Mouse (Mus musculus): ENCODE data around the gene Acvr1.

Gene Acvr1

DNA sequence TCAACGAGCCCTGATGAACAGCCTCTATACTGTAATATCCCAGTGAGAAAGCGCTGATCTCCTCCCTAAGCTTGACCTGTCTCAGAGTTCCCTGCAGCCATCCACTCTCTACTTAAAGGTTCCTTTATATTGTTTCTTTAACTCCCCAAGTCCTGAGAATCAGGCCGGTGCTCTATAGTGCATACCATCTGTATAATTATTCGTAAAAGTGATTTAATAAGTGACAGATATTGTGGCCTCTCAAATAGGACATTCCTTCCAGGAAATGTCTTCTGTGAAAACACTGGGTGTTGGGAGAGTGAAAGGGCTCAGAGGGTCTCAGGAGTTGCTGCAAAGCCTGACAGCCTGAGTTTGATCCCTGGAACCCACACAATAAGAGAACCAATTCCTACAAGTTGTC lies 88.8 kb downstream of the Acvr1 start:
- no peak for DNase-seq (ENCODE audit: low spot score in 2 of 2)

DNA sequence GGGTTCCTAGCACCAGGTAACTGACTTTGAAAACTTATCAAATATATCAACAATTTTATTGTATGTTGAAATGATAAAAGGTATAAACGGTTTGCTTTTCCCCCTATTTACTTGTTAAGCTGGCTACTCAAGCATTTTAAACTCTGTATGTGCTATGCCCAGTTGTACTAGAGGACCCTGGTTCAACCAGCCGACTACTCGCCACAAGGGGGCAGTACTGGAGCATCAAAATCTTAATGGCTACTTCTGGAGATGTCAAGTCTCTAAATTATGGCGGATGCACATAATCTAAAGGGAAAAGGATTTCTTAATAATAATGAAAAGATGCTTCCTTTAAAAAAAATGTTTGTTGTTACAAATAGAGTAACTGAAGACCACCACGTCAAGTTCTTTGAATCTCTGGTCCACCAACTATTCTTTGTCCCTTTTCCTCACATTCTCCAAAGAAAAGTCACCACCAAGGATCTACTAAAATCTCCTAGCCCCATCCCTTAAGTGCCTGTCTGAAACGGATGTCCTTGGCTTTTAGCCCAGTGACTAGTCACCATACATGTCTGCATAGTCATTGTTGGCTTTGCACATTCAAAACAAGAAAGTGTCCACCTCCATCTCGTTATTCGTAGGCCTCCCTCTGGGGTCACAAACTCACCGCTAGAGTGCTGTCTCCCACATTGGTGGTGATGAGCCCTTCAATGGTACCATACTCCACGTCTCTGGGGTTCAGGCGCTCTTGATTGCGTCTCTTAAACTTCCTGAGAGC lies 89.8 kb downstream of the Acvr1 start:
- peak in 1 of 2 experiments; percentile 54 for DNase-seq (ENCODE audit: low spot score in 2 of 2)

DNA sequence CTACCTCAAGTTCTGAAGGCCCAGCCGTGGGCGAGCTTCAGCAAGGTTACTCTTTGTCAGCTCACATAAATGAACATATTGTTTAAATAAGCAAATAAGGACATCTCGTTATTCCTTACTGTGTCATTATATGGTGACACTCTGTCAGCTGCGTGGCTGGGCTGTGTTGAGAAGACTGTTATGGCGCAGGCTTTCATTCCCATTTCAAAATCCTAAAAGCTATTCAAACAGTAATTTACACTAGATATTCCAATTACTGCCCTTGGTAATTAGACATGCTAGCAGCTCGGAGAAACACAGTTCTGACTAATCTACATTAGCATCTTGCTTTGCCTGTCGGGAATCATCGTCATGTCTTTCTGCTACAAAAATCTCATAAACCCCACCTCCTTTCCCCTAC lies 91.4 kb downstream of the Acvr1 start:
- no peak for DNase-seq (ENCODE audit: low spot score in 2 of 2)

DNA sequence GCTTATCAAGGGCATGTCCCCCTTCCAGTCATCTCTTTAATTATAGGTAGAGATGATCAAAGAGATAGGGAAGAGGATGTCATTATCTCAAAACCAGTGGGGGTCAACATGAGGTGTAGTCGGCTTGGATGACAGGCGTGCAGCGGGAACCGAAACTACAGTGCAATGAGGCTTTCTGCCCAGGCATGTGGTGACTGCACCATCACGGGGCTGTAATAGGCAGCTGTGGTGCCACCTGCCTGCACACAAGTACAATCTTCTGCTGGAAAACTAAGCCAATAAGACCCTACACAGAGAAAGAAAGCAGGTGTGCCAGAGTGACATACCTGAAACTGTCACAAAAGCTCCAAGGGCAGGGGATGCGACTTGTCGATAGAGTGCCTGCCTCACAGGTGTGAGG lies 96.7 kb downstream of the Acvr1 start:
- DNase-seq (ENCODE audit: low spot score in 2 of 2), result no peak

DNA sequence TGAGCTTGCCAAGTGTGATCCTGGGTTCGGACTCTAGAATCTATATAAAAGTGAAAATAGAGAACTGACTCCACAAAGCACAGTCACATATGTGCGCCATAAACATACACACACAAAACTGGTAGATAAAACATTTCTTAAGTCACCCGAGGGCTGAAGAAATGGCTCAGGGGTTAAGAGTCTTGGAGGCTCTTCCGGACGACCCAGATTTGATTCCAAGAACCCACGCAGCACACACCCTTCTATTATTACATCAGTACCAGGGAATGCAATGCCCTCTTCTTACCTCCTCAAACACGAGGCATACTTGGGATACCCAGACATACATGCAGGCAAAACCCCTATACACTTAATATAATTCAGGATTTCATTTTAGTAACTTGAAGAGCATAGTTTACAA lies 97.1 kb downstream of the Acvr1 start, which contains the start of gene Gm17409:
TSS of gene Gm17409 (plus strand) at position 301 of the 400 bp plus-strand sequence.
- DNase-seq (ENCODE audit: low spot score in 2 of 2), result no peak

DNA sequence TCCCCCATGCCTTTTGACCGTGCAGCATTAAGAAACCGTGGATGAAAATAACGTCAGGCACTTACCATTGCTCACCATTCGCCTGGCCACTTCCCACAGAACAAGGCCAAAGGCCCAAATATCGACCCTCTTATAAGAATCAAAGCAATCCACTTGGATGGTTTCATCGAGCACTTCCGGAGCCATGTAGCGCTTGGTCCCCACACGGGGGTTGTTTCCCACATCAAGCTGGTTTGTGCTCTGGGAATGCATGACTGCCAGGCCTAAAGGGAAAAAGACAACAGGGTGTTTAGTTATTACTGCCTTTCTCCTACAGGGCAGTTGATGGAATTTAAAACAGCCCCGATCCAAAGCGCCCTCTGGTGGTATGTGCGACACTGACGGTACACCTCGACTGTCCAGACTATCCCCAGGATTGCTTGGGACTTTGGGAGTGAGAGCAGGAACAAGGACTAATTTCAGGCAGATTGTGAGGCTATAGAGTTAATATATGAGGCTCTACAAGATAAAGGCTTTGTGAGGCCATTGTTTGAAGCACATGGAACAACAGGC lies 108.1 kb downstream of the Acvr1 start:
- DNase-seq (ENCODE audit: low spot score in 2 of 2), result peak in 1 of 2 experiments; percentile 15

DNA sequence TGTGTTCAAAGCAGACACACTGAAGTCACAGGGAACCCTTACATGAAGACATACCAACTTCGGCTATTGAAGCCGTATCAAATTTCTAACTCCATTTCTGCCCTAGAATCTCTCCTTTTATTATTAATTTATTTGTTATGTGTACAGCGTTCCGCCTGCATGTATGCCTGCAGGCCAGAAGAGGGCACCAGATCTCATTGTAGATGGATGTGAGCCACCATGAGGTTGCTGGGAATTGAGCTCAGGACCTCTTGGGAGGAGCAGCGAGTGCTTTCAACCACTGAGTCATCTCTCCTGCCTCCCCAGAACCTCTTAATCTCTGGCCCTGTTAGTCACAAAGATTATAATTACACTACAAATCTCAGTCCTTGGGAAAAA lies 109.5 kb downstream of the Acvr1 start:
- DNase-seq (ENCODE audit: low spot score in 2 of 2), result no peak

DNA sequence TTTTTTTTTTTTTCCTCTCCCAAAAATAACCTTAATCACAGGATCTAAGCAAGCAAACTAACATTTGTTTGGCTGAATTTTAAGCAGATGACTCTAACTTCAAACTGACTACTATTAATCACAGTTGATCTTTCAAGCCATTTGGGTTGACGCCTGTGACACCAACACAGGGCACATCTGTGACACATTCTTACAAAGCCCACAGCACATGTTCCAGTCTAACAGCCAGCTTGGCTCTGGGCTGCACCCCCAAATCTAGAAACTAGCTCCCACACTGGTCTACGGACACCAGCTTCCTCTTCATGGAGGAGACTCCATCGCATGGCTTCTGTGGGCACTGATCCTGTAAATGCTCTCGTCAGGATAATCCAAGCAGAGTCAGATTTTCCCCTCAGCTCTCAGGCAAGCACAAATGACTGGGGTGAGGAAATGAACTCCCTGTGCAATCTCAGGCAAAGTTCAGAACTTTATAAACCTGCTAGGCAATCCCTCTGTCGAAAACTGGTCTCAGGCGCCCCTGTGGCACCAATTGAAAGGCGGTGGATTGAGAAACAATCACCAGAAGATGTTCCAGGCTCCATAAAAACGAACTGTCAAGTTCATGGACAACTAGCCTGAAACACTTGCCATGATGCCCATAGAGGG lies 110.0 kb downstream of the Acvr1 start:
- no peak for DNase-seq (ENCODE audit: low spot score in 2 of 2)

DNA sequence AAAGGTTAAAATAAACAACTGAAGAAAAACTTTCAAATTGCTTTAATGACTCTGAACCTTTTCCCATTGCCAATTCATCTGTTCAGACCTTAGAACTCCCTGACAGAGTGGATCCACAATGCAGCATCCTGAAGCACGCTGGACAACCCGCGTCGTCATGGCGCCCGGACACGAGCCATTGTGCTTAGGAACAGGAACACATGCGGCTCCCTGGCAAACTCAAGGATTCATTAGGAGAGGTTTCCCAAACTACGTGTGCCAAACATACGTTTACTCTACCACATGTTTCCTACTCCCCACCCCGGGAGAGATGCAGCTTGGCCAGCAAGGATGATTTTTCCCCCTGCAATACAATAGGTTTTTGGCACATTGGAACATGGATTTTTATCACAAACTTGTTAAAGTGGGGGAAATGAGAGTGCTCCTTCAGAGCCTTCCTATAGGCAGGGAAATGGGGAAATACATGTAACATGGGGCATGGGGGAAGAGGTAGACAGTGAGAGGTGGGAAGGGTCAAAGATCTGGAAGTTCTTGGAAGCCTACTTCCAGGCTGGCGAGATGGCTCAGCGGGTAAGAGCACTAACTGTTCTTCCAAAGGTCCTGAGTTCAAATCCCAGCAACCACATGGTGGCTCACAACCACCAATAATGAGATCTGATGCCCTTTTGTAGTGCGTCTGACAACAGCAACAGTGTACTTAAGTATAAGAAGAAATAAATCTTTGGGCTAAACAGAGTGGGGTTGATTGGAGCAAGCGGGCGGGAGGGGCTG lies 112.7 kb downstream of the Acvr1 start:
- no peak for DNase-seq (ENCODE audit: low spot score in 2 of 2)

DNA sequence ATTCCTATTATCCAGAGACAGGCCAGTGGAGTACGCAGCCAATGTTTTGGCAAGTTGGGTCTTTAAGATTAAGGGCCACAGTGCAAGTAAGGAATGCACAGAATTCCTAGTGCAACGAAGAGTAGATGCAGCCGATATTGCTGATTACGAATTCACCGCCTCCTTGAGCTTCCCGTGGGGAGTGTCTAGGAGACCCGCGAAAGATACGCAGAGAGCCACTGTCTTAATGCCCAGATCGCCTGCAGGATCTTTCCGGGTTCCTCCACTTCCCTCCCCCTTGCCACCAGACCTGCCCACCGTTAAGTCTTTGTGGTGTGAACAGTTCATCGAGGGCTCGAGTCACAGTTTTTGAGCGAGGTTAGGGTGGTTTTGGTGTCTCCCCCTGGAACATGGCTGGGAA lies 120.0 kb downstream of the Acvr1 start:
- DNase-seq (ENCODE audit: low spot score in 2 of 2), result no peak

DNA sequence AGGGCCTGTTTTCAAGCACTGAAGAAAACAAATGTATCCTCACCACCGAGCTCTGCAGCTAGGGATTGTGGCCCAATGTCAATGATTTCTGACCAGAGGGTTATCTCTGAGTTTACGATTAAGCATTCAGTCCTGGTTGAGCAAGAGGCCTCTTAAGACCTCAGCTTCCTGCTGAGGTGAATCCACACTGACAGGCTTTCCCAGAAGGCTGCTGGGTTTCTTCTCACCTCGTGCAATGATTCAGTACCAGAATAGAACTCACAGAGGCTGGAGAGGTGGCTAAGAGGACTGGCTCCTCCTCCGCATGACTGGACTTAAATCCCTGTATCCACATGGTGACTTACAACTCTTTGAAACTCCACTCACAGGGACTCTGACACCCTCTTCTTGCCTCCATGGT lies 123.8 kb downstream of the Acvr1 start:
- DNase-seq (ENCODE audit: low spot score in 2 of 2), result no peak

DNA sequence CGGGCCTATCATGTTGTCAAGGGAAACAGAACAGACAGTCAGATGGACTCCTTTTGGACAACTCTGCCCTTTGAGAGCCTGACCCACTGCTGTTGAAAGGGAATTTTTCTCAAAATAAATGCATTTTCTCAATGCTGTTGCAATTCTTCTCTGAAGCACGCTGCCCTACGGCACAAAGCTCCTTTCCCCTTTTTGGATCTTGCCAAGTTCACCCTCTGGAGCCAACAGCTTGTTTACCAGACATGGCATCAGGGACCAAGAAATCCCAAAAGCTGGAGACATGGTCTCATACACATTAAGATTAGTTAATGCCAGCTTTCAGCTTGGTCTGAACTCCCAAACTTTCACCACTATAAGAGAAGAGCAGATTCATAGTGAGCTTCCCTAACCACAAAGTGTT lies 130.0 kb downstream of the Acvr1 start:
- DNase-seq (ENCODE audit: low spot score in 2 of 2), result no peak

DNA sequence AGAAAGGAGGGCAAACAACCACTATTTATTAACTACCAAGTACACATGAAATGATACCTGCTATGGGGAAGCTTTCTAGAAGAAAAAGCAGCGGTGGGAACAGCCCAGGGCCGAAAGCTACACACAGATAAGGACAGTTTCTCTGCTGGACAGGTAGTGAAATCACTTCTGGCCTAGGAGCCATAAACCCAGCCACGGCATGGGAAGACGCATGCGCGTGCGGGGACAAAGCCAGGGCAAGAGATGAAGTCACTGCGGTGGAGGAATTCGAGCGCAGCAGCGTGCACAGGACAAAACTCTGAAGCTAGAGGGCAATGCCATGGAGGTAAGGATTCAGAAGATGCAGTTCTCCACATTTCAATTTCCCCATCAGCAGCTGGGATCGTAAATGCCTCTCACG lies 131.4 kb downstream of the Acvr1 start:
- DNase-seq (ENCODE audit: low spot score in 2 of 2), result no peak

DNA sequence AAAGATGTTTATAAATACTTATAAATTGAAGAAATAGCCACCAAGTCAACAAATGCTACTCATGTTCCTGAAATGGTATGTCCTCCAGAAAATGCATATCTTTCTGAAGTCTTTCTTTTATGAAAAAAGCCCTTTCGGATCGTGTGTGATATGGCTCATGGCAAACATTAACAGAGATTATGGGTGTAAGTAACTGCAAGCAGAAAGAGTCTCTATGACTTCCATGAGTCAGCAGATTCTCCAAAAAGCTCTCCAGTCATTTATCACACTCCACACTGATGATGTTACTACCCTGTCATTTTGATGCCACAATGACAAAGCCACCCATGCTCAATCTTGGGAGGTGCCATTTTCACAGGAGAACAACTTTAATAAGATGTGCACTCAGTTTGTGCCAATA lies 132.5 kb downstream of the Acvr1 start:
- no peak for DNase-seq (ENCODE audit: low spot score in 2 of 2)

DNA sequence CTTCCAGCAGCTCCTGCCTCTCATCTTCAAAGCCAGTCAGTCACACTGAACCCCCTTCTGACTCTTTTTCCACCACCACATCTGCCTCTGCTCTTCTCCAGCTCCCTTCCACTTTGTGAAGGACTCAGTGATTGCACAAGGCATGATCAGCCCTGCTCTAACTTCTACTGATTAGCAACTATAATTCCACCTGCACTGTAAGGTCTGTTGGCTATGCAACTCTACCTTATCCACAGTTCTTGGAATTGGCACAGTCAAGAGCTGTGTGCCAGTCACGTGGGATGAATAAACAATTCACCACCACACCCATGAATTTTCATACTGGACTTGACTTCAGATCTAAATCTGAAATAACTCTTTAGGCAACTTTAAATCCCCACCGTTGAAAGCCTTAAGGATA lies 133.6 kb downstream of the Acvr1 start:
- no peak for DNase-seq (ENCODE audit: low spot score in 2 of 2)

DNA sequence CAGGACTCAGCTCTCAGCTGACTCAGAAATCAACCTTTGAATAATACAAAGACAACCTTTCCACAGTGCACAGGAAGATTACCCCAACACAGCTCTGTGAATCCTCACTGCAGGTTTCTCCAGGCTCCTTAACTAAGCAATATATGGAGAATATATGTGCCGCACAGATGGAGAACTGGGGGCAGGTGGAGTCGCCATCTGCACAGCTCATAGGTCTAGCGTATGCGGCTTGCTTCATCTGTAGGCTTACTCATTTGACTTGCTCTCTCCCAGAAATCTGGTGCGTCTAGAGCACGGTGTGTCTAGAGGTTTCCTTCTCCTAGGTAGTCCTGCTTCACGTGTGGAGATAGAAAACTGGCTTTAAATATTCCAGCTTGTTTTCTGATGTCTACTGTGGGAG lies 134.7 kb downstream of the Acvr1 start:
- no peak for DNase-seq (ENCODE audit: low spot score in 2 of 2)

DNA sequence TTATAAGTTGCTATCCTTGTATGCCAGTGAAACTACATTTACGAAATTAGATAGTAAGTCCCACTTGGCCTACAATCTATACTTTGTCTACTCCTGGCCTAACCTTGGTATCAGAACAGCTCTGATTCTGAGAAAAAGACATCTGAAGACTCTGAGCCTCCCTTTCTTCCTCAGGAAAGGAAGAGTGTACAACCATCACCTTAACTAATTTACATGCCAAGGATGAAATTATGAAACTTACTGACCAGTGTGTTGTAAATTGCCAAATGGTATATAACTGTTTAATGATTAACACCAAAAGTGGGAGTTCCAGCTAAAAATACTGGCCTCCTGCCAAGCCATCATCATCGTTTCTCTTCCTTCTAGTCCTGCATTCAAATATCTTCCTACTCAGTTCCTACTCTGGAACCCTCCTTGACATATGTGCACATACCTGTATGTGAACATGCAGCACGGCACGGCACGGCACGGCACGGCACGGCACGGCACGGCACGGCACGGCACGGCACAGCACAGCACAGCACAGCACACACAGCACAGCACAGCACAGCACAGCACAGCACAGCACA lies 141.4 kb downstream of the Acvr1 start:
- no peak for DNase-seq (ENCODE audit: low spot score in 2 of 2)

DNA sequence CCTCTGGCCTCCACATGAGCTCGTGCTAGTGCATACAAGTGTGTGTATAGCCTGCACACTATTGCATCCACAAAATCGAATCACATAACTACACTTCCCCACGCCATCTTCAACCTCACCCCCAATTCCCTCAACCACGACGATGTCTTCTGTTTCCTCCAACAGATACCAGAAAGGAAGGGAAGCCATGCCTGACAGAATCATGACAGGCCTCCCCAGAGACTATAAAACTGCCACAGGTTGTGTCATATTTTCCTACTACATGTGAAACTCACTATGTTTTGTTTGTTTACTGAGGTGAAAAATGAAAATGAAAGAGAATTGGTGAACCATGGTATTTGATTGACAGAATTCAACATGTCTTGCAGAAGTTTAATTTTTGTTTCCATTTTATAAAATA lies 143.6 kb downstream of the Acvr1 start:
- DNase-seq (ENCODE audit: low spot score in 2 of 2), result no peak

DNA sequence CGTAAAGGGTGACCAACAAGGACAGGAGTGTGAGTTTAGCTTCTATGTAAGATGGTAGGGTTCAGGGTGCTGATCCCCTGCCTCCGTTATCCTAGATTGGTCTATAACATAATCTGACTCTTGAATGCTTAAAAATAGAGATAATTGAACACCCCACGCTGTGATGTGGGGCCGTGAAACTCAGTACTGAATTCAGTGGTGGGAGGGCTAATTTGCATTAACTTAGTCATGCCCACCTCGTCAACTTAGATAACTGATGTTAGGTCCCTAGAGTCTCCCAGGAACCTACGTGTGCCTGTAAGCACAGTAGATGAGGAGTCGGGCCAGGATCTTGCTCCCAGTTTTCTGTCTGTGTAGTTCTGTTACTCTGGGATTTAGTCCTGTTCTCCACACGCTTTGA lies 147.4 kb downstream of the Acvr1 start:
- DNase-seq (ENCODE audit: low spot score in 2 of 2), result no peak

DNA sequence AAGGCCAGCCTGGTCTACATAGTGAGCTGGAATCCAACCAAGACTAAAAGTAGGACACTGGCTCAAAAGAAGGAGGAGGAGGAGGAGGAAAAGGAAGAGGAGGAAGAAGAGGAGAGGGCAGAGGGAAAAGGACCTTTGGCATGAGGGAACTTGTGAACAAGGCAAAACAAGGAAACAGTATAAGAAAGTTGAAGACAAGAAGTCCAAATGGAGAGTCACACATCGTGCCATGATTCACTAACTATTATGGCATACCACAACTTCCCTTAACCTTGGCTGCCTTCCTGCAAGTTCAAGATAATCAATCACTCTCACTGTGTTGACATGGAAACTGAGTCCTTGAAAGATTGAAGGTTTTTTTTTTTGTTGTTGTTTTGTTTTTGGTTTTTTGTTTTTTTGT lies 148.8 kb downstream of the Acvr1 start:
- no peak for DNase-seq (ENCODE audit: low spot score in 2 of 2)

DNA sequence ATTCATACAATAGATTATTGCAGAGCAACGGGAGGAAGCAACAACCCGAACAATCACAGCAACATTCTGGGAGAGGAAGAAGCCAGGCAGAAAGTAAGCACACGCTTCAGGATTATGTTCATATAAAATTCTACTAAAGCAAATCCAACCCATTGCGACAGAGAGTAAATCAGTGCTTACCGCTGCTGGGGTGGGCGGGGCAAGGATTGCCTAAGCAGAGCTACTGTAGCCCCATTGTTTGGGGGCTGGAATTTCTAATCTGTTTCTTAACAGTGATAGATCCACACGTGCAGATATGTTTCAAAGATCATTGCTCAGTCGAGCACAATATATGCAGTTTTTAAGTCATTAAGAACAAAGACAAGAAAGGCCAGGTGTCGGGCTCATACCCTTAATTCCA lies 149.3 kb downstream of the Acvr1 start:
- no peak for DNase-seq (ENCODE audit: low spot score in 2 of 2)

DNA sequence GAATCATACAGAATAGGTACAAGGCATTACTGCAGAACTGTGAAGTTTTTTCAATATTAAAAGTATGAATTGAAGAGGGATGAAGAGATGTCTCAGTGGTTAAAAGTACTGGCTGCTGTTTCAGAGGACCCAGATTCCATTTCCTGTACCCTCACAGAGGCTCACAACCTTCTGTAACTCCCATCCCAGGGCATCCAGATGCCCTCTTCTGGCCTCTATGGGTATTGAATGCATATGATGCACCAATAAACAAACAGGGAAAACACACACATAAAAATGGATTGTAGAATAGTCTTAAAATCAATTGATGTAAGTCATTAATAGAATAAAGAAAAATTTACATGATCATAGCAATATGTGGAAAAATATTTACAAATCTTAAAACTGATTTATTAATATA lies 151.9 kb downstream of the Acvr1 start:
- DNase-seq (ENCODE audit: low spot score in 2 of 2), result peak; percentile 4 to 33
